Mouse (Mus musculus) E14TG2a.4 (cell line): ENCODE results near the gene Serpine2.

Experiments
- CTCF ChIP-seq: conservative IDR thresholded peaks from 2 replicates; pipeline ENCODE4 v1.5.1; 2014; ENCODE audit warnings: low read length
- NANOG ChIP-seq: IDR thresholded peaks from 2 replicates; pipeline ENCODE4 v1.6.1; 2014; ENCODE audit warnings: borderline replicate concordance, low read length, mixed read lengths
- POU5F1 ChIP-seq: IDR thresholded peaks from 2 replicates; pipeline ENCODE4 v1.6.1; 2014; ENCODE audit warnings: low read length, borderline replicate concordance

GRCm38 (mm10) chr1:79757161-79757560, 103.8 kb downstream of the Serpine2 start:
- TF ChIP-seq CTCF, result no peak
- TF ChIP-seq POU5F1, result no peak
- no peak for TF ChIP-seq NANOG
